In genomic region chr9:62560006-62560405, GRCm38 (mm10) we compare ENCODE assay signal across 10 mouse cellular contexts. TPM values are rescaled to one million over a fixed set of nuclear protein-coding genes. Genes with fewer than 3 reads are reported as not detected.
DNase-seq lines count a peak whose midpoint lies in the region; ATAC-seq and TF ChIP-seq lines count a peak whose summit lies in the region.
"Had no signal": no experiment of that assay in that cellular context is flagged by ENCODE, and none has a peak within 500 bp of the region (broad histone marks: within the 10 kb centered on the region; RNA-seq: fewer than 3 reads in every experiment).

No protein-coding gene starts in this region.

- peaks cover 3% of the 10 kb centered on the region; the same call in 1 of the 2 replicates for H3K4me1 ChIP-seq in midbrain, embryonic 11.5 days (ENCODE audit: control insufficient read depth, insufficient read depth, low read length)
- H3K4me1 ChIP-seq in midbrain, embryonic 14.5 days (ENCODE audit: control insufficient read depth, insufficient read depth, low read length), result peaks cover 2% of the 10 kb centered on the region; the same call in 1 of the 2 replicates
- no peaks in the 10 kb centered on the region for H3K4me1 ChIP-seq in heart, postnatal 0 days (ENCODE audit: control insufficient read depth, insufficient read depth)
- H3K4me1 ChIP-seq: embryonic facial prominence, embryonic 13.5 days; limb, embryonic 15.5 days had no signal

- TF ChIP-seq EP300 in heart, postnatal 0 days (IDR thresholded peaks at IDR 0.05; ENCODE audit: low read depth), result no peak

- H3K9me3 ChIP-seq in midbrain, embryonic 11.5 days (ENCODE audit: control insufficient read depth, low read length), result no peaks in the 10 kb centered on the region
- no peaks in the 10 kb centered on the region for H3K9me3 ChIP-seq in midbrain, embryonic 14.5 days (ENCODE audit: control insufficient read depth, low read length)
- H3K9me3 ChIP-seq in heart, postnatal 0 days (replicated peaks; ENCODE audit: control insufficient read depth, low read length), result no peaks in the 10 kb centered on the region
- H3K9me3 ChIP-seq: embryonic facial prominence, embryonic 13.5 days; limb, embryonic 15.5 days had no signal

- no peak overlapping the region for H3K27ac ChIP-seq in midbrain, embryonic 11.5 days (ENCODE audit: low read depth, low read length)
- no peak overlapping the region for H3K27ac ChIP-seq in midbrain, embryonic 14.5 days (replicated peaks; ENCODE audit: low read depth, low read length)
- H3K27ac ChIP-seq in heart, postnatal 0 days (ENCODE audit: low read depth), result peak overlapping the region; percentile 23; the same call in 1 of the 2 replicates
- H3K27ac ChIP-seq: embryonic facial prominence, embryonic 13.5 days; limb, embryonic 15.5 days had no signal

- intact Hi-C loops in left cerebral cortex, postnatal 36 days (cut with DNase I), result no loop called here

- no peak overlapping the region for H3K9ac ChIP-seq in midbrain, embryonic 11.5 days (ENCODE audit: low read length)
- no peak overlapping the region for H3K9ac ChIP-seq in midbrain, embryonic 14.5 days (replicated peaks; ENCODE audit: low read length)
- H3K9ac ChIP-seq in heart, postnatal 0 days (replicated peaks; ENCODE audit: low read depth, low read length), result no peak overlapping the region
- H3K9ac ChIP-seq: embryonic facial prominence, embryonic 13.5 days; limb, embryonic 15.5 days had no signal

- DNase-seq in midbrain, embryonic 11.5 days (ENCODE audit: low spot score, missing footprints), result peak; percentile 39
- no peak for DNase-seq in midbrain, embryonic 14.5 days
- DNase-seq in cerebellum, postnatal 25 days, result peak; percentile 76 to 85
- DNase-seq in heart, postnatal 0 days (ENCODE audit: low spot score), result peak; percentile 74
- DNase-seq in left cerebral cortex, postnatal 36 days (ENCODE audit: low spot score in 2 of 2), result peak; percentile 56 to 62
- DNase-seq in testis, postnatal 10 days (ENCODE audit: low spot score), result peak; percentile 82
- DNase-seq in neural tube, embryonic 10.5 days (ENCODE audit: extremely low spot score, low spot score), result no peak

- ATAC-seq in midbrain, embryonic 11.5 days (ENCODE audit: low FRiP score), result no peak
- no peak for ATAC-seq in midbrain, embryonic 14.5 days (ENCODE audit: low FRiP score, low TSS enrichment)
- peak; percentile 74 for ATAC-seq in heart, postnatal 0 days (ENCODE audit: insufficient read depth, low read depth)
- no peak for ATAC-seq in erythroid progenitor cell, adult 5-6 weeks (replicated peaks; ENCODE audit: low FRiP score, poor library complexity, severe bottlenecking)

- WGBS in midbrain, embryonic 11.5 days, result 75% methylated on average over 5 of the region's 5 CpGs
- WGBS in midbrain, embryonic 14.5 days, result 70% methylated on average over 5 of the region's 5 CpGs
- whole genome bisulfite sequencing in heart, postnatal 0 days, result 33% methylated on average over 5 of the region's 5 CpGs

- H3K4me2 ChIP-seq in midbrain, embryonic 11.5 days, result no peak overlapping the region
- no peak overlapping the region for H3K4me2 ChIP-seq in midbrain, embryonic 14.5 days (ENCODE audit: low read length)
- no peak overlapping the region for H3K4me2 ChIP-seq in heart, postnatal 0 days (ENCODE audit: low read depth, low read length)
- H3K4me2 ChIP-seq: embryonic facial prominence, embryonic 13.5 days; limb, embryonic 15.5 days had no signal

- no peaks in the 10 kb centered on the region for H3K36me3 ChIP-seq in midbrain, embryonic 11.5 days (ENCODE audit: control insufficient read depth, insufficient read depth, low read length)
- H3K36me3 ChIP-seq in midbrain, embryonic 14.5 days (ENCODE audit: control insufficient read depth, insufficient read depth, low read length), result no peaks in the 10 kb centered on the region
- no peaks in the 10 kb centered on the region for H3K36me3 ChIP-seq in heart, postnatal 0 days (replicated peaks; ENCODE audit: control insufficient read depth, insufficient read depth, low read length)
- H3K36me3 ChIP-seq: embryonic facial prominence, embryonic 13.5 days; limb, embryonic 15.5 days had no signal

- no peak overlapping the region for H3K4me3 ChIP-seq in midbrain, embryonic 11.5 days (ENCODE audit: low read depth, low read length)
- H3K4me3 ChIP-seq in midbrain, embryonic 14.5 days (replicated peaks; ENCODE audit: low read depth, low read length), result no peak overlapping the region
- H3K4me3 ChIP-seq in heart, postnatal 0 days (ENCODE audit: low read depth, low read length), result no peak overlapping the region
- H3K4me3 ChIP-seq: embryonic facial prominence, embryonic 13.5 days; limb, embryonic 15.5 days had no signal

- TF ChIP-seq CTCF in heart, postnatal 0 days (IDR thresholded peaks at IDR 0.05; ENCODE audit: low read depth), result no peak; the same call in 1 of the 2 replicates

- H3K27me3 ChIP-seq in midbrain, embryonic 11.5 days (ENCODE audit: control insufficient read depth, insufficient read depth, low read length), result no peaks in the 10 kb centered on the region
- H3K27me3 ChIP-seq in midbrain, embryonic 14.5 days (ENCODE audit: control insufficient read depth, insufficient read depth, low read length), result no peaks in the 10 kb centered on the region
- no peaks in the 10 kb centered on the region for H3K27me3 ChIP-seq in heart, postnatal 0 days (ENCODE audit: control insufficient read depth, insufficient read depth, low read length)
- H3K27me3 ChIP-seq: embryonic facial prominence, embryonic 13.5 days; limb, embryonic 15.5 days had no signal

RNA-seq across cellular contexts. Expression of gene Coro2b, which starts 23.2 kb away (rescaled TPM):
- 15.3 and 15.7 TPM in 2 replicates for polyA plus RNA-seq in midbrain, embryonic 11.5 days (2014; fragmentation: Nextera tagmentation; extraction: Ambion mirVana)
- 33.2 and 34.5 TPM in 2 replicates for polyA plus RNA-seq in midbrain, embryonic 14.5 days (2014; fragmentation: Nextera tagmentation; extraction: Ambion mirVana)
- 9.1 and 45.9 TPM in 2 replicates for total RNA-seq in heart, postnatal 0 days (2014; rRNA removed; ENCODE audit: low replicate concordance)
- polyA plus RNA-seq in heart, postnatal 0 days (2015; fragmentation: Nextera tagmentation; extraction: Ambion mirVana), result 5.1 and 5.5 TPM in 2 replicates
- 100 to 1,000 TPM; 171 to 177 TPM for total RNA-seq in left cerebral cortex, postnatal 36 days (2021)
- total RNA-seq in erythroid progenitor cell, adult 5-6 weeks (2015; ENCODE audit: low replicate concordance), result not detected in 2 replicates
- total RNA-seq in erythroid progenitor cell, adult 5-6 weeks (2017; ENCODE audit: low replicate concordance), result 0.13 TPM in 1 of 2 replicates, not detected in the other

Comparison
In these comparisons a context has a peak if more than half of its experiments do, and no peak if none do; other contexts are left out.
1. DNase-seq: peak in midbrain, embryonic 11.5 days (single experiment), cerebellum, postnatal 25 days (2 of 2), heart, postnatal 0 days (single experiment), left cerebral cortex, postnatal 36 days (2 of 2) and testis, postnatal 10 days (single experiment); none in midbrain, embryonic 14.5 days (single experiment) and neural tube, embryonic 10.5 days (single experiment).